Mouse (Mus musculus): ENCODE results near the gene Rasgrp4.

GRCm38 (mm10) chr7:29168791-29169230, 34.2 kb downstream of the Rasgrp4 start:
- no peak for TF ChIP-seq CTCF (IDR thresholded peaks at IDR 0.05; ENCODE audit: low read depth)
- TF ChIP-seq EP300 (IDR thresholded peaks at IDR 0.05; ENCODE audit: low read depth): no peak
